ENCODE assay signal across 23 mouse cellular contexts in genomic region chr9:25554246-25554803, GRCm38 (mm10).
DNase-seq lines count a peak whose midpoint lies in the region; ATAC-seq lines count a peak whose summit lies in the region.
"Had no signal": no experiment of that assay in that cellular context is flagged by ENCODE, and none has a peak within 500 bp of the region (broad histone marks: within the 10 kb centered on the region; RNA-seq: fewer than 3 reads in every experiment).

No protein-coding gene starts in this region.

- H3K4me1 ChIP-seq in heart, embryonic 11.5 days (ENCODE audit: control insufficient read depth, insufficient read depth, low read length), result peaks cover 17% of the 10 kb centered on the region; the same call in 1 of the 2 replicates
- H3K4me1 ChIP-seq in brown adipose tissue, adult 24 weeks (ENCODE audit: control insufficient read depth, insufficient read depth, insufficient read length, low read length), result peaks cover 36% of the 10 kb centered on the region
- peaks cover 29% of the 10 kb centered on the region for H3K4me1 ChIP-seq in heart, embryonic 15.5 days (replicated peaks)
- H3K4me1 ChIP-seq in kidney, embryonic 16.5 days (ENCODE audit: insufficient read depth, low read length), result 0 out of 2 replicates have a peak, but pooled peaks cover 2% of the 10 kb centered on the region
- H3K4me1 ChIP-seq in forebrain, embryonic 13.5 days, result peaks cover 4% of the 10 kb centered on the region
- H3K4me1 ChIP-seq: embryonic facial prominence, embryonic 12.5 days; hindbrain, embryonic 10.5 days; megakaryocyte, embryonic 14.5 days had no signal

- no peak overlapping the region for H3K27ac ChIP-seq in heart, embryonic 11.5 days (ENCODE audit: low read depth, low read length)
- peak overlapping the region; percentile 62; the same call in 1 of the 2 replicates for H3K27ac ChIP-seq in brown adipose tissue, adult 24 weeks (replicated peaks; ENCODE audit: low read depth, low read length)
- H3K27ac ChIP-seq in heart, embryonic 15.5 days, result 0 out of 2 replicates have a peak overlapping the region, but pooled peaks have one; percentile 17
- no peak overlapping the region for H3K27ac ChIP-seq in kidney, embryonic 16.5 days (ENCODE audit: low read length)
- no peak overlapping the region for H3K27ac ChIP-seq in forebrain, embryonic 13.5 days
- H3K27ac ChIP-seq: embryonic facial prominence, embryonic 12.5 days; forebrain, embryonic 15.5 days; hindbrain, embryonic 10.5 days; hindbrain, postnatal 0 days; limb, embryonic 10.5 days; stomach, postnatal 0 days had no signal

- intact Hi-C loops in gastrocnemius, postnatal 14 days (cut with DNase I; ENCODE audit: low total_unique reads), result loop anchor here (10.0 kb wide), 1 partner anchor 50 kb away; no protein-coding TSS in a partner anchor

- no peaks in the 10 kb centered on the region for H3K9me3 ChIP-seq in heart, embryonic 11.5 days (replicated peaks; ENCODE audit: control insufficient read depth, low read length)
- no peaks in the 10 kb centered on the region for H3K9me3 ChIP-seq in heart, embryonic 15.5 days (replicated peaks)
- no peaks in the 10 kb centered on the region for H3K9me3 ChIP-seq in kidney, embryonic 16.5 days (ENCODE audit: low read length)
- H3K9me3 ChIP-seq in forebrain, embryonic 13.5 days (replicated peaks), result no peaks in the 10 kb centered on the region
- H3K9me3 ChIP-seq: embryonic facial prominence, embryonic 12.5 days; forebrain, embryonic 15.5 days; hindbrain, embryonic 10.5 days; limb, embryonic 10.5 days; megakaryocyte, embryonic 14.5 days had no signal

- no peak overlapping the region for H3K4me3 ChIP-seq in heart, embryonic 11.5 days (ENCODE audit: low read depth, low read length)
- H3K4me3 ChIP-seq in brown adipose tissue, adult 24 weeks (ENCODE audit: insufficient read depth, low read depth, low read length), result no peak overlapping the region
- no peak overlapping the region for H3K4me3 ChIP-seq in heart, embryonic 15.5 days
- no peak overlapping the region for H3K4me3 ChIP-seq in kidney, embryonic 16.5 days (ENCODE audit: low read length)
- H3K4me3 ChIP-seq in forebrain, embryonic 13.5 days, result no peak overlapping the region
- H3K4me3 ChIP-seq: embryonic facial prominence, embryonic 12.5 days; forebrain, embryonic 15.5 days; hindbrain, embryonic 10.5 days; limb, embryonic 10.5 days; megakaryocyte, embryonic 14.5 days had no signal

- no peak overlapping the region for H3K4me2 ChIP-seq in heart, embryonic 11.5 days
- H3K4me2 ChIP-seq in heart, embryonic 15.5 days, result no peak overlapping the region
- H3K4me2 ChIP-seq in kidney, embryonic 16.5 days (replicated peaks; ENCODE audit: low read depth, low read length), result no peak overlapping the region
- H3K4me2 ChIP-seq in forebrain, embryonic 13.5 days, result no peak overlapping the region
- H3K4me2 ChIP-seq: embryonic facial prominence, embryonic 12.5 days; forebrain, embryonic 15.5 days had no signal

- H3K9ac ChIP-seq in heart, embryonic 11.5 days (ENCODE audit: low read depth, low read length), result no peak overlapping the region
- H3K9ac ChIP-seq in heart, embryonic 15.5 days, result no peak overlapping the region
- no peak overlapping the region for H3K9ac ChIP-seq in kidney, embryonic 16.5 days (replicated peaks; ENCODE audit: low read length)
- H3K9ac ChIP-seq in forebrain, embryonic 13.5 days, result no peak overlapping the region
- H3K9ac ChIP-seq: embryonic facial prominence, embryonic 12.5 days; forebrain, embryonic 15.5 days; liver, postnatal 0 days had no signal

- peak; percentile 96 for DNase-seq in heart, adult 11 months
- peak; percentile 44 for DNase-seq in gastrocnemius, postnatal 14 days
- no peak for DNase-seq in urinary bladder, postnatal 14 days (ENCODE audit: low spot score)
- DNase-seq: cerebellum, adult 8-10 months; kidney, adult 18-20 months; kidney, postnatal 10 days; liver, postnatal 0 days; lung, postnatal 10 days; retina, postnatal 1 day; right cerebral cortex, postnatal 4 days had no signal

- no peaks in the 10 kb centered on the region for H3K36me3 ChIP-seq in heart, embryonic 11.5 days (ENCODE audit: control insufficient read depth, insufficient read depth, low read length)
- no peaks in the 10 kb centered on the region for H3K36me3 ChIP-seq in heart, embryonic 15.5 days
- no peaks in the 10 kb centered on the region for H3K36me3 ChIP-seq in kidney, embryonic 16.5 days (ENCODE audit: insufficient read depth, low read length)
- no peaks in the 10 kb centered on the region for H3K36me3 ChIP-seq in forebrain, embryonic 13.5 days (ENCODE audit: poor library complexity, severe bottlenecking)
- H3K36me3 ChIP-seq: embryonic facial prominence, embryonic 12.5 days; forebrain, embryonic 15.5 days; hindbrain, embryonic 10.5 days; limb, embryonic 10.5 days had no signal

- no peak for ATAC-seq in heart, embryonic 11.5 days (replicated peaks; ENCODE audit: insufficient number of reproducible peaks, low FRiP score, low TSS enrichment)
- ATAC-seq in heart, embryonic 15.5 days (replicated peaks; ENCODE audit: insufficient number of reproducible peaks, insufficient read depth, low FRiP score, low read depth), result no peak
- ATAC-seq in kidney, embryonic 16.5 days (ENCODE audit: low FRiP score, low TSS enrichment), result no peak
- no peak for ATAC-seq in forebrain, embryonic 13.5 days
- ATAC-seq: forebrain, embryonic 15.5 days; hindbrain, postnatal 0 days; liver, postnatal 0 days; midbrain, embryonic 16.5 days had no signal

- H3K27me3 ChIP-seq in heart, embryonic 11.5 days (ENCODE audit: control insufficient read depth, insufficient read depth, low read length), result no peaks in the 10 kb centered on the region
- no peaks in the 10 kb centered on the region for H3K27me3 ChIP-seq in heart, embryonic 15.5 days
- no peaks in the 10 kb centered on the region for H3K27me3 ChIP-seq in kidney, embryonic 16.5 days (ENCODE audit: insufficient read depth, low read length)
- no peaks in the 10 kb centered on the region for H3K27me3 ChIP-seq in forebrain, embryonic 13.5 days
- H3K27me3 ChIP-seq: embryonic facial prominence, embryonic 12.5 days; forebrain, embryonic 15.5 days; megakaryocyte, embryonic 14.5 days had no signal

- 56% methylated on average over 6 of the region's 6 CpGs for WGBS in heart, embryonic 11.5 days (ENCODE audit: insufficient replicate concordance)
- 47% methylated on average over 6 of the region's 6 CpGs for WGBS in heart, embryonic 15.5 days
- 70% methylated on average over 6 of the region's 6 CpGs for WGBS in kidney, embryonic 16.5 days
- 87% methylated on average over 6 of the region's 6 CpGs for WGBS in forebrain, embryonic 13.5 days

Comparison
In these comparisons a context has a peak if more than half of its experiments do, and no peak if none do; other contexts are left out.
1. H3K27ac ChIP-seq: peak in brown adipose tissue, adult 24 weeks (single experiment) and heart, embryonic 15.5 days (single experiment); none in heart, embryonic 11.5 days (single experiment), kidney, embryonic 16.5 days (single experiment) and forebrain, embryonic 13.5 days (single experiment).